Mouse (Mus musculus) kidney, postnatal 10 days (tissue): ENCODE data around the gene Gm7579.
"Not testable (repeated sequence)": the region's sequence is repeated elsewhere in the genome, so short reads cannot be mapped to it uniquely, and the experiment has no call there.

Source experiments
- DNase-seq: peaks from one replicate; pipeline ENCODE4 v3.0.0; 2021; ENCODE audit warnings: mixed read lengths

Gene Gm7579

GRCm38 (mm10) chr7:142211559-142211958 lies at the start of gene Gm7579:
Gene Gm7579 (plus strand): TSS chr7:142211859.
- no peak for DNase-seq

- not testable (repeated sequence) for DNase-seq
Observed at GRCm38 (mm10) chr7:142165639-142166038, 46.0 kb upstream of the Gm7579 start, which contains the start of gene Gm4553. Gene Gm4553 (minus strand): TSS chr7:142165739.

GRCm38 (mm10) chr7:142169836-142170235 lies 41.8 kb upstream of the Gm7579 start:
- DNase-seq, result no peak

GRCm38 (mm10) chr7:142175905-142176304 lies 35.8 kb upstream of the Gm7579 start, which contains the start of gene Krtap5-2:
Gene Krtap5-2 (minus strand): TSS chr7:142176005.
- not testable (repeated sequence) for DNase-seq

GRCm38 (mm10) chr7:142178685-142179084 lies 33.0 kb upstream of the Gm7579 start:
- no peak for DNase-seq

- no peak for DNase-seq
Observed at GRCm38 (mm10) chr7:142181021-142181420, 30.6 kb upstream of the Gm7579 start.

- DNase-seq, result no peak
Observed at GRCm38 (mm10) chr7:142188156-142188555, 23.5 kb upstream of the Gm7579 start.

GRCm38 (mm10) chr7:142190289-142190688 lies 21.4 kb upstream of the Gm7579 start, which contains the start of gene Gm10153:
Gene Gm10153 (minus strand): TSS chr7:142190389.
- DNase-seq, result no peak

- DNase-seq, result no peak
Observed at GRCm38 (mm10) chr7:142198748-142199147, 12.9 kb upstream of the Gm7579 start.

GRCm38 (mm10) chr7:142201064-142201463 lies 10.6 kb upstream of the Gm7579 start, which contains the start of gene Krtap5-3:
Gene Krtap5-3 (plus strand): TSS chr7:142201364.
- no peak for DNase-seq

- DNase-seq, result no peak
Observed at GRCm38 (mm10) chr7:142205488-142205887, 6.2 kb upstream of the Gm7579 start.

- DNase-seq, result not testable (repeated sequence)
Observed at GRCm38 (mm10) chr7:142206891-142207290, 4.8 kb upstream of the Gm7579 start.

GRCm38 (mm10) chr7:142212136-142212535 lies 477 bp downstream of the Gm7579 start:
- not testable (repeated sequence) for DNase-seq

- no peak for DNase-seq
Observed at GRCm38 (mm10) chr7:142224518-142224917, 12.9 kb downstream of the Gm7579 start.

GRCm38 (mm10) chr7:142229871-142230270 lies 18.2 kb downstream of the Gm7579 start, which contains the start of gene Krtap5-5:
Gene Krtap5-5 (minus strand): TSS chr7:142229971.
- not testable (repeated sequence) for DNase-seq

- no peak for DNase-seq
Observed at GRCm38 (mm10) chr7:142231540-142231939, 19.9 kb downstream of the Gm7579 start.

GRCm38 (mm10) chr7:142240978-142241377 lies 29.3 kb downstream of the Gm7579 start, which contains the start of gene Gm40460:
Gene Gm40460 (minus strand): TSS chr7:142241078.
- DNase-seq, result no peak

GRCm38 (mm10) chr7:142249824-142250223 lies 38.2 kb downstream of the Gm7579 start:
- peak; percentile 68 for DNase-seq

GRCm38 (mm10) chr7:142255517-142255916 lies 43.9 kb downstream of the Gm7579 start:
- peak; percentile 62 for DNase-seq

- not testable (repeated sequence) for DNase-seq
Observed at GRCm38 (mm10) chr7:142258254-142258653, 46.6 kb downstream of the Gm7579 start, which contains the start of gene Gm2431. Gene Gm2431 (minus strand): TSS chr7:142258354.
